Mouse (Mus musculus): ENCODE measurements around the gene Zfp64.
"Not testable (repeated sequence)": the region's sequence is repeated elsewhere in the genome, so short reads cannot be mapped to it uniquely, and the experiment has no call there.

Gene Zfp64

DNA sequence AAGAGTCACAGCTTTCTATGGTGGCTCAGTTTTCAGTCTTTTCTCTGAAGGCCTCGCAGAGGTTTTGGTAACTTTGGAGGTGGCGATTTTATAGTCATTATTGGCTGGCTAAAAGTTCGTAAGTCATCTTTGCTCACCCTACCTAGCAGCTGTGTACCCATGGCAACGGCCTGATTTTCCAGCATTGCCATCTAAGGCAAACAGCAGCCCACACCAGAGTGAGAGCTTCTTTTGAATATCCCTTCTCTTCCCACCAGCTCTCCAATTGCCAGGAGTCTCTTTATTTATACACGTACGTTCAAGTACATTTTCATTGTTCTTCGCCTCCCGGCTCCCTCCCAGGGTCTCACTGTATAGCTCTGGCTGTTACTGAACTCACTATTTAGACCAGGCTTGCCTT, 59.9 kb downstream of the Zfp64 start:
- DNase-seq (ENCODE audit: low spot score in 2 of 2), result no peak

DNA sequence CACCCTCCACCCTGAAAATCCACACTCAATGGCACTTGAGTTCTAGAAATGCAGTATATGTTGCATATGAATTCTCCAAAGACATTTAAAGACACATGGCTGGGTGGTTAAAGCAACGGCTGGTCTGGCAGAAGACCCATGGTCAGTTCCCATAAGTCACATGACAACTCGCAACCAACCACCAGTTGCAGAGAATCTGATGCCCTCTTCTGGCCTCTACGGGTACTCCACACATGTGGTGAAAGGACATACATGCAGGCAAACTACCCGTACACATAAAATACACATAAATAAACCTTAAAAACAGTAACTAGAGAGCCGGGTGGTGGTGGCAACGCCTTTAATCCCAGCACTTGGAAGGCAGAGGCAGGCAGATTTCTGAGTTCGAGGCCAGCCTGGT, 60.6 kb downstream of the Zfp64 start:
- DNase-seq (ENCODE audit: low spot score in 2 of 2), result no peak

DNA sequence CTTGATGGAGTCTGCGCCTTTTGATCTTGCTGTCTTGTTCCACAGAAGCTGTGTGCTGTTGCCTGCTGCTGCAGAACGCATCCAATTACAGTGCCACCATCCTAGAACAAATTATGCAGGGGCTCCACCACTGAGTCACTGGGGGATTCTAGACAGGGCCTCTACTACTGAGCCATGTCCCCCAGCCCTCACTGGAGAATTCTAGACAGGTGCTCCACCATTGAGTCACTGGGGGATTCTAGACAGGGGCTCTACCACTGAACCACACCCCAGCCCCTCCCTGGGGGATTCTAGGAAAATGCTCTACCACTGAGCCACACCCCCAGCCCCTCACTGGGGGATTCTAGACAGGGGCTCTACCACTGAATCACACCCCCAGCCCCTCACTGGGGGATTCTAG, 63.3 kb downstream of the Zfp64 start:
- DNase-seq (ENCODE audit: low spot score in 2 of 2), result no peak

DNA sequence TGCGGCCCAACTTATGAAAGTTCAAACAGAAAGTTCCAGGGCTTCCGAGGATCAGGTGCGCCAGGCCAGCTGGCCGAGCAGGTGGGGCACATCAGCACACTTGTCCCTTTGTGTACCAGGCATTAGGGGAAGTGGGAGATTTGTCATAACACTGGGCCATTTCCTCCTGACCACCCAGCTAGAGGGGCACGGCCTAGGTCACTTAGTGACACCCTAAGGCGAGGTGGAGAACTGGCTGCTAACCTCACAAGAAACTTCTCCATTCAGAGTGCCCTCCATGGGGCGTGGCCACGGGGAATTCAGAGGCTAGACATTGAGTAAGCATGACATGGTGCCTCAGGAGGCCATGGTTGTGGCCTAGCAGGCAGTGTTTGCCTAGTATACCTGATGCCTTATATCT, 70.7 kb downstream of the Zfp64 start:
- DNase-seq (ENCODE audit: low spot score in 2 of 2), result no peak

DNA sequence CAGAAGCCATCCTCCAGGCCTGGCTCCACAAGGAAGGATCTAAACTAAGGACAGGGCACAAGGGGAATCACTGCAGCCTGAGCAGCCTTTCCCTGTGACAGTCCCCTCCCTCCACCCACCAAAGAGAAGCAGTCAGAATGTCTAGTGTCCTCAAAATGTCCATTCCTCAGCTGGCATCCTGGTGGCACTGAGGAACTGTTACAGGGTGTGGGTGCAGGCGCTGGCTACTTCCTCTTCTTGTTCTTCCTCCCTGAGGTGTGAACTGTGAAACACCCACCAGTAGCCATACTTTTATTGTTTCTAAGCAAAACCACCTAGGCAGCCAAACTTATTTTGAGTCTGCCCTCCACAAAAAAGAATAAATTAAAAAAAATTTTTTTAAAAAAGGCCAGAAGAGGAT, 72.4 kb downstream of the Zfp64 start:
- no peak for DNase-seq (ENCODE audit: low spot score in 2 of 2)

DNA sequence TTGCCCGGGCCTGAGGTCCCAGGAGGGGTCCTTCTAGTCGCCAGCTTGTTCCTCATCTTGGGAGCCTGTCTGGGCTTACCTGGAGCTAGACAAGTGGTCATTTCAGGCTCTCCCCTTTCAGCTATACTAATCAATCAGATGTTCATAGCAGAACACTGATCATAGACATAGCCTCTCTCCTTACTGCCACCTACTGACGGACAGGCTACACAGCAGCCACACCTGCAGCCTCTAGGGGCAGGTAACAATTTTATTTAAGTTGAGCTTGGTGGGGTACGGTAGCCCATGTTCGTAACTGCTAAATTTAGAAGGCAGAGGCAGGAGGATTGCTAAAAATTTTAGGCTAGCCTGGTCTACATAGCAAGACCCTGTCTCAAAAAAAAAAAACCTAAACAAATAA, 73.5 kb downstream of the Zfp64 start:
- no peak for DNase-seq (ENCODE audit: low spot score in 2 of 2)

DNA sequence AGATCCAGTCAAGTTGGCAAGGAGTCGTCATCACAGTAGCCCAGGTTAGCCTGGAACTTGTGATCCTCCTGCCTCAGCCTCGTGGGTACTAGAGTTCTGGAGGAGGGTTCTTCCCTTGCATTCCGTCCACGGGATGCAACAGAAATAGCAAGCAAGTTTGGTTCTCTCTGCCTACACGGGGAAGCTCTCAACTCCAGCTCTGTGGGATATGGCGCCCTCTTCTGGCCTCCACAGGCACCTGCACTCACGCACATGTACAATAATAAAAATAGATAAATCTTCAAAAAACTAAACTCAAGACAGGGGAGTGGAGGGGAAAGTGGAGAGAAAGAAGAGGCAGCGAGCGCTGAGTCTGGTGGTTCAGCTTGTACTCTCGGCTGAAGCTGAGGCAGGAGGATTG, 75.8 kb downstream of the Zfp64 start:
- DNase-seq (ENCODE audit: low spot score in 2 of 2), result no peak

DNA sequence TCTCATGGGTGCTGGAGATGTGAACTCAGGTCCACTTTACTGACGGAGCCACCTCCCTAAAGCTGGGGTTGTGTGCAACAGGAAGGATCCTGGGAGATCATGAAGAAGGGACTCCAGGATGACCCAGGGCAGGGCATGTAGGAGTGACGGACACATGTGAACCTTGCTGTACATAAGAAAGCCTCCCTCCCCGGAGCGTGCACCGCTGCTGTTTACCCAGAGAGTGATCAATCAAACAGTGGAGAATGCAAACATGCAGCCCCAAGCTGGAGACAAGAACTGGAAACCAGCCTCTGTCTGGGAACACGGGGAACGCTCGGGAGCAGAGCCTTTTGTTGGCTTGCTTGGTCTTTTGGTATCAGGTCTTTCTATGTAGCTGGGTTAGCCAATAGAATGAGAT, 76.7 kb downstream of the Zfp64 start:
- DNase-seq (ENCODE audit: low spot score in 2 of 2), result no peak

DNA sequence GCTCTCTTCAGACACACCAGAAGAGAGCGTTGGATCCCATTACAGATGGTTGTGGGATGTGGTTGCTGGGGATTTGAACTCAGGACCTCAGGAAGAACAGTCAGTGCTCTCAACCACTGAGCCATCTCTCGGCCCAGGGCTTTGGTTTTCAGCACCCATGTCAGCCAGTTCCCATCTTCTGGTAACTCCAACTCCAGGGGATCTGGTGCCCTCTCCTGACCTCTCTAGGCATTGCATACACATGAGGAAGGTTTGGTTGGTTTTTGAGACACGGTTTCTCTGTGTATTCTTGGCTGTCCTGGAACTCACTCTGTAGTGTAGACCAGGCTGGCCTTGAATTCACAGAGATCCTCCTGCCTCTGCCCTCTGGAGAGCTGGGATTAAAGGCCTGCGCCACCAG, 77.2 kb downstream of the Zfp64 start:
- DNase-seq (ENCODE audit: low spot score in 2 of 2), result no peak

DNA sequence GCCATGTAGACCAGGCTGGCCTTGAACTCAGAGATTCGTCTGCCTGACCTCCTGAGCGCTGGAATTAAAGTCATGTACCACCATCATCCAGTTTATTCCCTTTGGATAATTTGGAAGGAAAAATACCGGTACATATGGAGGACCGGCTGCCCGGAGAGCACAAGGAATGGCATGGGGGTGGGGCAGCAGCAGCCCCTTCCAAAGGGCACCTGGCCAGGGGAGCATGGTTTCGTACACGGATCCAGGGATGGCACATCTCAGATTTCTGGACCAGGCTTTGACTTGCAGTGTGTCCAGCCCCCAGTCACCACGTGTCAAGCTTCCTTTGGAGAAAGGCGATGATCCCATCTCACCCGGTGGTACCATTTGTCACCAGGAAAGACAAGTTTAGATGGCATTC, 78.8 kb downstream of the Zfp64 start:
- DNase-seq (ENCODE audit: low spot score in 2 of 2), result no peak

DNA sequence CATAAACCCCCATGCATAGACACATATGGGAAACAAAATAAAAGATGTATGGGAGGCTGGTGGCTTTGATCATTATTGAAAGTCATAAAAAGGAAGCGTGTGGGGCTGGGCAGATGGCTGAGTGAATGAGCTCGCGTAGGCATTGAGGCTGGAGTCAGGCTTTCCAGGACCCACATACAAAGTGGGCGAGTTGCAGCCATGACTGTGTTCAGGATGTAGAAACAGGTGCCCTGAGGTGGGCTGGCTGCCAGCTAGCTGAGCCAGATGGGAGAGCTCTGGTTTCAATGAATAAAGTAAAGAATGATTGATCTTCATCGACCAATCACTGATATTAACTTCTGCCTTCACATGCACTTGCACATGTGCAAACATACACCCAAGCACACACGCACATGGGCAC, 80.9 kb downstream of the Zfp64 start:
- no peak for DNase-seq (ENCODE audit: low spot score in 2 of 2)

DNA sequence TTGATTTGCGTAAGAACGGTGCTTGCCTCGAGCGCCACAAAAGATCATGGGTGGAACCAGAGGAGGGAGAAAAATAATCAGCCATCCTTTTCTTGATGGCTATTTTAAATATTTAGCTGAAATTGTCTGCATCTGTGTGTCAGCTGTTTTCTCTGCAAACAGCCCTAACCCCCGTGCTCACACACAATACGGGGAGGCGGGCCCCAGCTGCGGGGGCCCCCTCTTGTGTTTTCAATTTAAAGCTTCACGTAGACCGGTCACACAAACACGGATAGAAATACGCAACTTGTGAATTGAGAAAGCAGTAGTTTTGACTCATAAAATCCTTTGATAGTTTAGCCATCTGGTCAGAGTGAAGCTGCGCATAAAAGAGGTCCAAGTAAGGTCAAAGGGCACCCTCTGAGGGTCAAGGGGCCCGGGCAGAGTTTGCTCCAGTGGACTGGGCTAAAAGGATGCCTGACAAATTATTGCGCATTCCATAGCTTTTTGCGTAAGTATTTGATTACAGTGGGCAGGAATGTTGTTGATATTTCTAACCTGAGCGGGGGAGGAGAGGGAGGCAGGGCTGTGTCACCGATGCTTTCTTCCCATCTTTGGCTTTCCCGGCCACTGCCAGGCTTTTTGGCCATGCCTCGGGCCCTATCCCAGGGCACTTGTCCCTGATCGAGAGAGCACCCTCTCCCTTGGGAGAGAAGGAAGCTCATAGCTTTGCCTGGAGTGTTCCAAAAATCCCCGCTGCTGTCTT, 83.4 kb downstream of the Zfp64 start:
- DNase-seq (ENCODE audit: low spot score in 2 of 2), result no peak

DNA sequence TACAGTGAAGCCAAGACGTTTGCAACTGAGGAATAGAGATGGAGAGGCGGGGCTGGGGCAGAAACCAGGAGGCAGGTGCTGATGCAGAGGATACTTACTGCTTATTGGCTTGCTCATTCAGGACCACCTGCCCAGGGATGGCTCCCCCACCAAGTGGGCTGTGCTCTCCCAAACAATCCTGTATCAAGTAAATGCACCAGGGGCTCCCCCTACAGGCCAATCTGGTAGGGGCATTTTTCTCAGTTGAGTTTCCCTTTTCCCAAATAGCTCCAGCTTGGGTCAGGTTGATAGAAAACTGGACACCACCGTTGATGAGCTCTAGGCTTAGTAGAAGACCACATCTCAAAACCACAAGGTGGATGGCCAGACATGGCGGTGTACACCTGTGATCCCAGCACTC, 84.9 kb downstream of the Zfp64 start:
- DNase-seq (ENCODE audit: low spot score in 2 of 2), result no peak

DNA sequence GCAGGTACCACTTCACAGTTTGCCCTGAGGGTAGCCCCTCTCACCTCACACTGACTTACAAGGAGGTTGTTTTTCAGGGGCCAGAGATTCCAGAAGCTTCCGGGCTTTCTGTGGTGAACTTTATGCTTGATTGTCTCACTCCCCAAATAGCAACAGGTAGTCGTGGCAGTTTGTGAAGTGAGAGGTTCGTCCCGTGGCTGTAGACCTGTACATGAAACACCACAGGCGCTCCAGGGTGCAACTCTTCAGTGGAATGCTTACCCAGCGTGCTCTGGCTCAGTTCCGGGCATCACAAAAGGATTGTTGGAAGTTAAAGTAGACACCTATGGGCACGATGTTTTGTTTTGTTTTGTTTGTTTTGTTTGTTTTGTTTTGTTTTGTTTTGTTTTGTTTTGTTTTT, 88.4 kb downstream of the Zfp64 start:
- no peak for DNase-seq (ENCODE audit: low spot score in 2 of 2)

DNA sequence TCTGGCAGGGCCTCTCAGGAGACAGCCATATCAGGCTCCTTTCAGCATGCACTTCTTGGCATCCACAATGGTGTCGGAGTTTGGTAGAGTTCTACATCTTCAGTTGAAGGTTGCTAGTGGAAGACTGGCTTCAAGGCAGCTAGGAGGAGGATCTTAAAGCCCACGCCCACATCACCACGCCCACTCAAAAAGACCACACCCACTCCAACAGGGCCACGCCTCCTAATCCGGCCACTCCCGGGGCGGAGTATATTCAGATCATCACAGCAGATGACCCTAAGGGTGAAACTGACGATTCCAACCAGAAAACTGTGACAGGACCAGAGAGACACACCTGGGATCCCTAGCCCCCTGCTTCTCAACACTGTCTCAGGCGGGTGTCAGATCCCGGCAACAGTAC, 89.0 kb downstream of the Zfp64 start:
- no peak for DNase-seq (ENCODE audit: low spot score in 2 of 2)

DNA sequence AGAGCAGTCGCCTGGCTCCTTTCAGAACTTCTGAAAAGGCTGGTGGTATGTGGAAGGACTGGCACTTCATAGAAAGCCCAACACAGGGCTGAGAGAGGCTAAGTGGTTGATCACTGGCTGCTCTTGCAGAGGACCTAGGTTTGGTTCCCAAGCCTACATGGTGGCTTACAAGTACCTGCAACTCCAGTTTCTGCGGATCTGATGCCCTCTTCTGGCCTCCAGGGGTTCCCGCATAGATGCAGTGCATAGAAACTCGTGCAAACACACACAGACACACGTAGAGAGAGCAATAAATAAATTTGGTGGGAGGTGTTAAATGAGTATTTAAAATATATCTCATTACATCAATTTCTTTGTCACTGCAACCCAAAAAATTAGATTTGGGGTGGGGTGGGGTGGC, 90.5 kb downstream of the Zfp64 start:
- no peak for DNase-seq (ENCODE audit: low spot score in 2 of 2)

DNA sequence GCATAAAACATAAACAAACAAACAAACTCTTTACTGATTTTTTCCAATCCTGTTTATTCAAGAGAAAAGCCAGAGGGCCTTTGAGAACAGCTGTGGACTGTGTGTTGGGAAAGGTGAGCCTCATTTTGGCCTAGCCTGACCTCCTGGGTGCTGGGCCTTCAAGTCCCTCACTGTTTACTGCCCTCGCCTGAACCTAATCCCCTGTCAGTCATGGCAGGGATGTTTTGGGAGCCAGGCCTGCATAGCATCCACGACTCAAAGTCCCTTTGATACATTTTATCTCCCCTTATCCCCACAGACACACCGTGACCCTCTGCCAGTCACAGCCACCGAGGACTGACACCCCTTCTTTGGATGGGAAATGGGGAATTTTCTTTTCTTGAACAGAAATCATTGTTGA, 92.7 kb downstream of the Zfp64 start:
- no peak for DNase-seq (ENCODE audit: low spot score in 2 of 2)

DNA sequence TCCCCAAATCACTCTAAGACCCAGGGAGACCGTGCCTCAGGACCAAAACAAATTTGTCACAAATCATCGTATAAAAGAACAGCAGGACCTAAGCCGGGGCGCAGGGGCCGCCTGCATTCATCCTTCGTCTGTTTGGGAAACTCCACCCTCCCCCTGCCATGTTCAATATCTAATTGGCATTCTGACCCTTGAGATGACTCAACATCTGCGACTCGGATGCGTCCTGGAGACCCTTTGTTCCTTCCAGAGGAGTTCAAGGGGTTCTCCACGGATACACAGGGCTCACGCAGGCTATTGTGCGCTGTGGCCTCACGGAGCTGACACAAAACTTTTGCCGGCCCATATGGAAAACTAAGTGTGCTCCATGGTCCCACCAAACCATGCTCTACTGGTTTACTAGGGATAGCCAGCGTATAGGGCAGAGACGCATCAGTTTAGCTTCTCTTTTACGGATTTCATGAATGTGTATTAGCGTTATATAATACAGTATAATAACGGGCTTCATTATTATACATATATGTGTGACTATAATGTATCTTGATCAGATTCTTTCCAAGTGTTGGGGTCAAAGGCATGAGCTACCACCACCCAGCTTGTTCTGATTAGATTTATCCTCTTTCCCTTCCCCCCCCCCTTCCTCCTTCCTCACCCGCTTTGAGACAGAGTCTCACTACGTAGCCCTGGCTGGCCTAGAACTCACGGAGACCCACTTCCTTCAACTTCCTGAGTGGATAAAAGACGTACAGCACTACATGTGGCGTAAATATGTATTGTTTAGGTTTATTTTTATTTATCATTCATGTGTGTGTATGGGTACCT, 94.3 kb downstream of the Zfp64 start:
- no peak for DNase-seq (ENCODE audit: low spot score in 2 of 2)

DNA sequence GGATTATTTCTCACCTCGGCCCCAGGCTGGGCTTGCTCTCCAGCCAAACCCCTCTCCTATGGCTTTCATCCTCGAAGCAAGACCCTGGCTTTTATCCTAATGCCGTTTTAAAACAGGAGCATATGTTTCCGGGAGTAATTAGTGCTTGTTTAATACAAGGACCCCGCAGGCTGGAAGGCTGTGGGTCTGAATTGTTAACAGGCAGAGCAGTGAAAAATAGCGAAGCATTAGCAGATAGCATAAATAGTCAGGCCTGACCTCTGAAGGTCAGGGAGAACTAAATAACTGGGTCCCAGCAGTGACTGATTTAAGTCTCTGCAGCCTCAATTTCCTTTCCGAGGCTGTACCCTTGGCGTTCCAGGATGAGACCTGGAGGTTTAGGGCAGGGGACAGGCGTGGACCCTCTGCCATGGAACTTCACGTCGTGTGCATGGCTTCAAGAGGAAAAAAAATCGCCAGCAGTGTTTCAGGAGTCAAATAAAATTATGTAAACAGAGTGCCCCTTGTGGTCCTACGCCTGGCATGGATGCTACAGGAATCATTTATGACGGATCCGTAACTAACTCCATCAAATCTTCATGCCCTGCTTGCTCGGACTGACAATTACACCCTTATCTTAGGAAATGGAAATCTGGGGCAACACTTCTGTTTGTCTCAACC, 95.2 kb downstream of the Zfp64 start:
- DNase-seq (ENCODE audit: low spot score in 2 of 2), result no peak

DNA sequence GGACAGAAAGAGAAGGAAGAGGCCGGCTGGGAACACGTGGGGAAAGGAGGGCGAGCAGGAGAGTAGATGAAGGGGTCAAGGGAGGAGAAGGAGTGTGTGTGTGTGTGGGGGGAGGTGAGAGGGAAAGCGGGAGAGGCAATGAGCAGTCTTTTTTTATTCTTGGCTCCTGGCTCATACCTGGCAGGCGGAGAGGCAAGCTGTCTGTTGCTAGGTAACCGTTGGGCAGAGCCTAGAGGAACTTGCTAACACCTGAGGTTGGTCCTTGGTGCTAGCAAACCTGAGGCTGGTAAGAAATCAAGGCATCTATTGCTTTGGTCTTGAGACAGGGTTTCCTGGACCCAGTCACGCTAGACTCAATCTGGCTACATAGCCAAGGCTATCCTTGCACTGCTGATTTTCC, 98.7 kb downstream of the Zfp64 start:
- DNase-seq (ENCODE audit: low spot score in 2 of 2), result no peak

DNA sequence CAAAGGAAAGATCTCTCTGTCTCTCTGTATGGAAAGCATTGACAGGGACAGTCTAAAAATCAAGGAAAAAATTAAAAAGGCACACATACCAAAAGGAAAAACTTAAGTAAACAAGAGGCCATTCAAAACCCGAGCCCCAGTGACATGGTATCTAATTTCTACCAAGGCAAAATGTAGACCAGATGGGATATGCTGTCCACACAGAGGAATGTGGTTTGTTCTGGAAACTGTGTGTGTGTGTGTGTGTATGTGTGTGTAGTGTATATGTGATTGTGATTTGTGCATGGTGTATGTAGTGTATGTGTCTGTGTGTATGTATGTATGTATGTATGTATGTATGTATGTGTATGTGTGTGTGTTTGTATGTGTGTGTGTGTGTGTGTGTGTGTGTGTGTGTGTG, 100.6 kb downstream of the Zfp64 start:
- no peak for DNase-seq (ENCODE audit: low spot score in 2 of 2)

DNA sequence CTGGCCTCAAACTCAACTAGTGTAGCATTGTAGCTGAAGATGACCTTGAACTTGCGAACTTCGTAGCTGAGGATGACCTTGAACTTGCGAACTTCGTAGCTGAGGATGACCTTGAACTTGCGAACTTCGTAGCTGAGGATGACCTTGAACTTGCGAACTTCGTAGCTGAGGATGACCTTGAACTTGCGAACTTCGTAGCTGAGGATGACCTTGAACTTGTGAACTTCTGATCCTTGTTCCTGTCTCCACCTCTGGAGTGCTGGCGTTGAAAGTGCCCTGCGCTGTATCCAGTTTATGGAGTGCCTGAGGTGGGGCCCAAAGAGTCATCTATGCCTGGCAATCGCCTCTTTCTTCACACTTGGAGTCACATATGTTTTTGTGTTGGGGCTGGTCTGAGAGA, 101.5 kb downstream of the Zfp64 start:
- DNase-seq (ENCODE audit: low spot score in 2 of 2), result not testable (repeated sequence)

DNA sequence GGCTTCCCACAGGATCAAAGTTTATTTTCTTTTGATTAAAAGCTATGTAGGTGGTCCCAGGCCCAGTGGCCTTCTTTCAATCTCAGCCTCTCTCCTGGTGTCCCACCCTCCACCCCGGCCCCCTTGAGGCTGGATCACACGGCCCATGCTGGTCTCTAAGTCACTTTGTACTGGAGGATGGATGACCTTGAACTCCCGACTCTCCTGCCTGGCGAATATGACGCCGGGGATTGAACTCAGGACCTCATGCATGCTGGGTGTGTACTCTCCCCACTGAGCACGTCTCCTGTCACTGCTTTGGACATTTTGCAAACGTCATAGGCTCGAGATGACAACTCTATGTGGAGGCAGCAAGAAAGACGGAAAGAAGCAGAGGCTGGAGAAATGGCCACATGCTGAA, 103.8 kb downstream of the Zfp64 start:
- no peak for DNase-seq (ENCODE audit: low spot score in 2 of 2)
